Mouse (Mus musculus) embryo, embryonic 10 days (tissue): ENCODE data around the gene Tsnaxip1.

Source experiments
- DNase-seq: peaks from one replicate; pipeline ENCODE4 v3.0.0-alpha.2; 2015; ENCODE audit warnings: low spot score

Tsnaxip1 gene

DNA sequence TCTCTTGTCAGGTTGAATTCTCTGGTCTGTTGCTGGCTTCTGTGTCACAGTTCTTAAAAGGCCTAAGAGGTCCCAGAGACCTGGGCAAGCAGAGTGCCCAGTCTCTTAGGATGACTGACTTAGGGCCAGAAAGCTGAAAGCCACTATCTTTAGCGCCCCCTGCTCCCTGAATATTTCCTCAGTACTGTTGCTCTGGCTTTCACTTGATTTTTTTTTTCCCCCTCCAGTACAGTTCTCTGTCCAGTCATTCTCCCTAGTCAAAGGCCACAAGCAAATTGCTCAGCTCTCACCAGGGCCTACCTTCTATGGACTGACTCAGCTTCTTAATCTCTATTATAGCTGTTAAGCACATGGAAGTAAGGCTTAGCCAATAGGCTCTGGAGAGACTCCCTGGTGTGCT is 34.4 kb downstream of the Tsnaxip1 start:
- peak; percentile 54 for DNase-seq

DNA sequence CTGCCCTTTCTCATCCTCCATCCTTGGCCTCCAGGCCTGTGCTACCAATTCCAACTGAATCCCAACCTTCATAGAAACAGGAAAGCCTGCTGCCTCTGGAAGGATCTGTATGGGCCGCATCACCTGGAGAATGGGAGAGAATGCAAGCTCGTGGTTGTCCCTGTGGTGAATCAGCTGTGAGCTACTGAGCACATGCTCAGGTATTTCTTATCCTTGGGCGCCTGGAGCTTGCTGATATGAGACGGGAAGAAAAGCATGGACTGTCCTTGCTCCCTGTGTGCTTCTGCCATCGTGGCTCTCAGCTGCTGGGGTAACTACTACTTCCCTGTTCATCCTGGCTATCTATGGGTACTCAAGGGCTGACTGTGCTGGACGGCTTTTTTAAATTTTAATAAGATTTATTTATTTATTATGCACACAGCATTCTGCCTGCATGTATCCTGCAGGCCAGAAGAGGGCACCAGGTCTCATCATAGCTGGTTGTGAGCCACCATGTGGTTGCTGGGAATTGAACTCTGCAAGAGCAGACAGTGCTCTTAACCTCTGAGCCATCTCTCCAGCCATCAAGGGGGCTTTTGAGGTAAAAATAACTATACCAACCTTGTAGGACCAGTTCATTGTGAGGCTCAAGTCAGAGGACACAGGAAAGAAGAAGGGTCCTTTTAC is 39.0 kb downstream of the Tsnaxip1 start:
- DNase-seq = peak; percentile 29

DNA sequence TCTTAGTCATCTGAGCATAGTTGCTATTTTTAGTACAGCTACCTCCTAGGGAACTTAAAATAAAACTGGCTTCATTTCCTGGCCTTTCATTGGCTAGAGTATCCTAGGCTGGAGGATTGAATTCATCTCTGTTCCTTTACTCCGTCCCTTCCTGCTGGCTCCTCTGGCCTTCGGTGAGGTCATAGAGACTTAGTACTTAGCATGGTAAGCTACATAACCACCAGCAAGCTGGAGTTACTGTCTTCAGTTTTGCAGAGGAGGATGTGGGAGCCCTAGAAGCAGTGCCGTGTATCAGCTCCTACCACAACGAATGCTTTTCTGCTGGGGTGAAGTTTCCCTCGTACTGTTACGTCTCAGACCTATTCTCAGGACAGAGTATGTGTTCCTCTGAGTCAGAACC is 46.8 kb downstream of the Tsnaxip1 start:
- no peak for DNase-seq

- DNase-seq = peak; percentile 89
Observed at GRCm38 (mm10) chr8:105880754-105881520, 53.4 kb downstream of the Tsnaxip1 start, which contains the start of gene Edc4. Gene Edc4, plus strand, starts transcription at chr8:105880881.

DNA sequence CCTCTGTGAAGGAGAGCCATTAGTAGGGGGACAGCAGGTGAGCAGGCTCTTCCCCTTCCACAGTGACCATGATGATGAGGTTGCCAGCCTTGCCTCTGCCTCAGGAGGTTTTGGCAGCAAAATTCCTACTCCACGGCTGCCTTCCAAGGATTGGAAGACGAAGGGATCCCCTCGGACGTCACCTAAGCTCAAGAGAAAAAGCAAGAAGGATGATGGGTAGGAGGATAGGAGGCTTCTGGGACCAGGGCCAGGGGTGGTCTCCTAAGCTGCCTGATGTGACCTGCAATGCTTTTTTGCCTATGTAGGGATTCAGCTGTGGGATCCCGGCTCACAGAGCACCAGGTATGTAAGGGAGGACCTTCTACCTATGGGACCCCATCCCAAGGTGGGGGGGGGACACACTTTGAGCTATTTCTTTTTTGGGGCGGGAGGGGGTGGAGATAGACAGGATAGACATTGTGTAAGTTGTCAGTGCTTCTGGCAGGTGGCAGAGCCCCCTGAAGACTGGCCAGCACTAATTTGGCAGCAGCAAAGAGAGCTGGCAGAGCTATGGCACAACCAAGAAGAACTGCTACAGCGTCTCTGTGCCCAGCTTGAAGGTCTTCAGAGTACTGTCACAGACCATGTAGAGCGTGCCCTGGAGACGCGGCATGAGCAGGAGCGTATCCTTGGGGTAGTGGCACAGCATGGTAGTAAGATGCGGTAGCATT is 62.4 kb downstream of the Tsnaxip1 start:
- DNase-seq = no peak

DNA sequence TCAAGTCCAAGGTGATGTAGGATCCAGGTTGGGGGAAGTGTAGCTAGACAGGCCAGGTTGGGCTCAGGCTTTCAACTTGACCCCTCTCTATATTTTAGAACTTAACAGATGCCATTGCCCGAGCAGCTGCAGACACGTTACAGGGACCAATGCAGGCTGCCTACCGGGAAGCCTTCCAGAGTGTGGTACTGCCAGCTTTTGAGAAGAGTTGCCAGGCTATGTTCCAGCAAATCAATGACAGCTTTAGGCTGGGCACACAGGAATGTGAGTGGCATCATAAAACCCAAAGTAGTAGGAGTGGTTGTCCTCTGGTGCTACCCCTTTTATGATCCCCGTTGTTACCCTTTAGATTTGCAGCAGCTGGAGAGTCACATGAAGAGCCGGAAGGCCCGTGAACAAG is 63.3 kb downstream of the Tsnaxip1 start:
- no peak for DNase-seq

GRCm38 (mm10) chr8:105892432-105892831 is 64.9 kb downstream of the Tsnaxip1 start:
- no peak for DNase-seq

- DNase-seq = peak; percentile 84
Observed at GRCm38 (mm10) chr8:105893339-105893738, 65.8 kb downstream of the Tsnaxip1 start, which contains the start of gene Nrn1l. Gene Nrn1l, plus strand, starts transcription at chr8:105893567.
